In the genomic region with DNA sequence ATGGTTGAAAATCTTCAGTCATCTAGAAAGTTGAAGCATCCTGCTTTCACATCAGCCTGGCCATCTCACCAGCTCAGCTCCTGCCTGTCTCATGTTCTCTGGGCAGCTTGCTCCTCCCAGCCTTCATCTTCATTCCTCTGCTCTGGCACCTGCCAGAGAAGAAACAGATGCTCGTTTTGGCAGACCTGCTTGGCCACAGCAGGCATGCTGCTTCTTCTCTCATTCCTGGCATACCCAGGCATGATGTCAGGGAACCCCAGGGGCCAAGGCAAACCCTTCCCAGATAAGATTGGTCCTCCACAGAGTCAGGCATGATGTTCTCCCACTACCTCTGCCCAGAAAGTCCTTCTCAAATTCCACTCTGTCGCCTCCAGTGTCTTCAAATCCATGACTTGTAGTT, we compare ENCODE assay signal across 13 mouse cellular contexts.
DNase-seq lines count a peak whose midpoint lies in the region.
"Had no signal": no experiment of that assay in that cellular context is flagged by ENCODE, and none has a peak within 500 bp of the region (broad histone marks: within the 10 kb centered on the region; RNA-seq: fewer than 3 reads in every experiment).

No protein-coding gene starts in this region.

- DNase-seq in gastrocnemius, postnatal 14 days: peak; percentile 30
- DNase-seq in gastrocnemius, postnatal 25 days: no peak
- DNase-seq in left cerebral cortex, postnatal 4 days: peak; percentile 73
- no peak for DNase-seq in left cerebral cortex, adult 8-10 months (ENCODE audit: low spot score in 2 of 2)
- DNase-seq in cerebellum, adult 9-10 months: peak; percentile 96
- no peak for DNase-seq in lung, postnatal 4 days
- DNase-seq in layer of hippocampus, postnatal 10 days (ENCODE audit: low spot score in 2 of 2): no peak
- no peak for DNase-seq in lung, postnatal 36 days
- DNase-seq: adrenal gland, postnatal 10 days; kidney, adult 2 months; lung, embryonic 14.5 days; right cerebral cortex, adult 18-20 months; thymus, postnatal 4 days had no signal

- intact Hi-C loops in gastrocnemius, postnatal 14 days (cut with DNase I; ENCODE audit: low total_unique reads): no loop called here
- intact Hi-C loops in left cerebral cortex, postnatal 4 days (cut with DNase I): no loop called here

Comparison
In these comparisons a context has a peak if more than half of its experiments do, and no peak if none do; other contexts are left out.
1. DNase-seq: peak in gastrocnemius, postnatal 14 days (single experiment), left cerebral cortex, postnatal 4 days (single experiment) and cerebellum, adult 9-10 months (single experiment); none in gastrocnemius, postnatal 25 days (single experiment), left cerebral cortex, adult 8-10 months (0 of 2), lung, postnatal 4 days (0 of 2), layer of hippocampus, postnatal 10 days (0 of 2) and lung, postnatal 36 days (single experiment).